Mouse (Mus musculus) heart, adult 2 months (tissue): ENCODE measurements around the gene Strap.

Experiments
- CTCF ChIP-seq: fragments of 200-600 bp; IDR thresholded peaks from 2 replicates; pipeline ENCODE4 v1.8.1; 2022; ENCODE audit warnings: antibody characterized with exemption, mild to moderate bottlenecking, moderate library complexity
- POLR2A ChIP-seq: fragments of 200-500 bp; IDR thresholded peaks from 2 replicates; pipeline ENCODE4 v1.6.1; 2011; ENCODE audit warnings: mild to moderate bottlenecking, low read depth, low read length, control low read depth; ENCODE audit not compliant: insufficient read depth

GRCm38 (mm10) chr6:137687667-137688066 lies 47.2 kb upstream of the Strap start:
- TF ChIP-seq CTCF (no peak), POLR2A (no peak)
